Mouse (Mus musculus) midbrain, embryonic 13.5 days (tissue): ENCODE measurements around the gene Hap1. TPM values are rescaled to one million over a fixed set of nuclear protein-coding genes. Genes with fewer than 3 reads are reported as not detected.
A peak's percentile ranks its signal among the peaks of the same experiment; 100 is the strongest.

ENCODE experiments used
- ATAC-seq: fragments of 200-750 bp; cut with Nextera tagmentation; 2 replicates; pipeline ENCODE4 v1.8.0; 2017; ENCODE audit warnings: mild to moderate bottlenecking, moderate TSS enrichment, moderate library complexity
- H3K27ac ChIP-seq: fragments of 300-500 bp; sonication (generic); 2 replicates; pipeline ENCODE4 v1.5.1; 2015; ENCODE audit warnings: inconsistent platforms, mild to moderate bottlenecking, moderate library complexity
- H3K27me3 ChIP-seq: fragments of 300-500 bp; sonication (generic); 2 replicates; pipeline ENCODE4 v1.6.1; 2015; ENCODE audit warnings: mild to moderate bottlenecking, inconsistent platforms
- H3K36me3 ChIP-seq: fragments of 300-500 bp; sonication (generic); 2 replicates; pipeline ENCODE4 v1.6.1; 2015; ENCODE audit warnings: mild to moderate bottlenecking, inconsistent platforms
- H3K4me1 ChIP-seq: fragments of 300-500 bp; sonication (generic); replicated peaks from 2 replicates; pipeline ENCODE4 v1.6.1; 2015; ENCODE audit warnings: inconsistent platforms
- H3K4me2 ChIP-seq: fragments of 300-500 bp; sonication (generic); replicated peaks from 2 replicates; pipeline ENCODE4 v1.6.1; 2015; ENCODE audit warnings: moderate library complexity, mild to moderate bottlenecking, inconsistent platforms
- H3K4me3 ChIP-seq: fragments of 300-500 bp; sonication (generic); replicated peaks from 2 replicates; pipeline ENCODE4 v1.5.1; 2015; ENCODE audit warnings: mild to moderate bottlenecking, inconsistent platforms
- H3K9ac ChIP-seq: fragments of 300-500 bp; sonication (generic); replicated peaks from 2 replicates; pipeline ENCODE4 v1.6.1; 2015; ENCODE audit warnings: mild to moderate bottlenecking, inconsistent platforms
- H3K9me3 ChIP-seq: fragments of 300-500 bp; sonication (generic); 2 replicates; pipeline ENCODE4 v1.6.1; 2016; ENCODE audit warnings: mild to moderate bottlenecking, inconsistent platforms
- WGBS: fragments of 180-500 bp; shearing (Covaris S2); methylation state at CpG from one replicate; pipeline ENCODE4 v1.1.7; 2015; 5-methylcytosine and 5-hydroxymethylcytosine counted together
- polyA plus RNA-seq: library from polyadenylated mRNA; unstranded; fragments of >200 nt; fragmentation: Nextera tagmentation; extraction: Ambion mirVana; gene quantifications from 2 replicates; pipeline ENCODE4 v1.2.1, GENCODE M21; 2015

The Hap1 gene
- polyA plus RNA-seq, 1 experiment from 2014 or later = 137 TPM

DNA sequence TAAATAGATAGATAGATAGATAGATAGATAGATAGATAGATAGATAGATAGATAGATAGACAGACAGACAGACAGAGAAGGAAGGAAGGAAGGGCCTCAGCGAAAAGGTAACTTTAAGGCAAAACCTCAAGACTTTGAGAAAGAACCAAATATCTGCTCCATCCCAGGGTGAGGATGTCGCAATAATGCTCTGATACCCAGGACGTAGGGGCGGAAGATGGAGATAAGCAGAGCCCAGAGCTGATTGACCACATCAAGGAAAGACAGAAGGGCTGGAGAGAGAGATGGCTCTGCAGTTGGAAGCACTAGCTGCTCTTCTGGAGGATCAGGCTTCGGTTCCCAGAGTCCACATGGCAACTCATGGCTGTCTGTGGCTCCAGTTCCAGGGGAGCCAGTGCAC is 54.6 kb downstream of the Hap1 start:
- ATAC-seq = no peak
- Histone ChIP-seq H3K27me3 (peaks cover 3% of the 10 kb centered on the region; the same call in 1 of the 2 replicates), H3K4me3 (no peak overlapping the region), H3K9ac (no peak overlapping the region), H3K27ac (no peak overlapping the region), H3K4me1 (0 out of 2 replicates have a peak, but pooled peaks cover 3% of the 10 kb centered on the region), H3K4me2 (no peak overlapping the region), H3K36me3 (no peaks in the 10 kb centered on the region), H3K9me3 (no peaks in the 10 kb centered on the region)
- WGBS = 84% methylated on average over 5 of the region's 5 CpGs

DNA sequence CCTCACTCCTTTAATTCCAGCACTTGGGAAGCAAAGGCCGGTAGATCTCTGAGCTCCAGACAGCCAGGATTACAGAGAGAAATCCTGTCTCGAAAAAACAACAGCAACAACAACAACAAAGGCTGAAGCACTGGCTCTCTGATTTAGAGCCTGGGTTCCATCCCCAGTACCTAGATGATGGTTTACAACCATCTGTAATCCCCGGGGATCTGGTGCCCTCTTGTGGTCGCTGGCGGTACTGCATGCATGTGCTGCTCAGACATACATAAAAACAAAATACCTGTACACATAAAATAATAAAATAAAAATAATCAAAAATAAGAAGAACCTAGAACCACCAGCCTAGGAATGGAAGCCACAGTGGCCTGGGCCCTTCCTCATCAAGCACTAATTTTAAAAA is 55.6 kb downstream of the Hap1 start:
- Histone ChIP-seq H3K27me3 (peaks cover 3% of the 10 kb centered on the region; the same call in 1 of the 2 replicates), H3K4me1 (0 out of 2 replicates have a peak, but pooled peaks cover 3% of the 10 kb centered on the region), H3K9me3 (no peaks in the 10 kb centered on the region), H3K4me2 (no peak overlapping the region), H3K27ac (no peak overlapping the region), H3K4me3 (no peak overlapping the region), H3K36me3 (no peaks in the 10 kb centered on the region), H3K9ac (no peak overlapping the region)
- ATAC-seq = no peak
- 10% methylated on average over 5 of the region's 5 CpGs for WGBS

GRCm38 (mm10) chr11:100298274-100299036 is 57.5 kb downstream of the Hap1 start:
- WGBS = 23% methylated on average over 18 of the region's 18 CpGs
- ATAC-seq = peak; percentile 44; the same call in 1 of the 2 replicates
- Histone ChIP-seq H3K27ac (no peak overlapping the region), H3K4me3 (peak overlapping the region; percentile 11; the same call in 1 of the 2 replicates), H3K9ac (no peak overlapping the region), H3K27me3 (peaks cover 3% of the 10 kb centered on the region; the same call in 1 of the 2 replicates), H3K4me2 (peak overlapping the region; percentile 29), H3K9me3 (no peaks in the 10 kb centered on the region), H3K36me3 (no peaks in the 10 kb centered on the region), H3K4me1 (0 out of 2 replicates have a peak, but pooled peaks cover 3% of the 10 kb centered on the region)

GRCm38 (mm10) chr11:100297801-100298200 is 58.1 kb downstream of the Hap1 start:
- H3K36me3 ChIP-seq = no peaks in the 10 kb centered on the region
- H3K4me3 ChIP-seq = 0 out of 2 replicates have a peak overlapping the region, but pooled peaks have one; percentile 11
- peak; percentile 1; the same call in 1 of the 2 replicates for ATAC-seq
- no peak overlapping the region for H3K27ac ChIP-seq
- H3K27me3 ChIP-seq = peaks cover 3% of the 10 kb centered on the region; the same call in 1 of the 2 replicates
- peaks cover 9% of the 10 kb centered on the region for H3K4me1 ChIP-seq
- WGBS = 44% methylated on average over 5 of the region's 5 CpGs
- H3K9me3 ChIP-seq = no peaks in the 10 kb centered on the region
- peak overlapping the region; percentile 29 for H3K4me2 ChIP-seq
- H3K9ac ChIP-seq = no peak overlapping the region

Other genes starting within 250 kb of the Hap1 start
- gene Krt13, start 234.6 kb downstream of the Hap1 start, polyA plus RNA-seq = 0.22 TPM in 1 of 2 replicates, not detected in the other
- gene Krt15, start 220.2 kb downstream of the Hap1 start, polyA plus RNA-seq = 0.41 and 0.98 TPM in 2 replicates
- 0.86 and 1.4 TPM in 2 replicates for gene Krt19, start 207.5 kb downstream of the Hap1 start, polyA plus RNA-seq
- gene Krt9, start 162.9 kb downstream of the Hap1 start, polyA plus RNA-seq = not detected in 2 replicates
- gene Krt14, start 148.6 kb downstream of the Hap1 start, polyA plus RNA-seq = 0.15 and 0.22 TPM in 2 replicates
- not detected in 2 replicates for gene Krt16, start 107.2 kb downstream of the Hap1 start, polyA plus RNA-seq
- gene Krt17, start 95.1 kb downstream of the Hap1 start, polyA plus RNA-seq = not detected in 2 replicates
- not detected in 2 replicates for gene Krt42, start 86.3 kb downstream of the Hap1 start, polyA plus RNA-seq
- 1,443 and 1,564 TPM in 2 replicates for gene Eif1, start 36.2 kb downstream of the Hap1 start, polyA plus RNA-seq
- 1.2 and 2.5 TPM in 2 replicates for gene Gast, start 21.7 kb downstream of the Hap1 start, polyA plus RNA-seq
- gene Jup, start 41.6 kb upstream of the Hap1 start, polyA plus RNA-seq = 69.2 and 70.5 TPM in 2 replicates
- 13.7 and 16.8 TPM in 2 replicates for gene P3h4, start 58.7 kb upstream of the Hap1 start, polyA plus RNA-seq
- 16.4 and 19.9 TPM in 2 replicates for gene Fkbp10, start 59.6 kb upstream of the Hap1 start, polyA plus RNA-seq
- 99.3 and 101 TPM in 2 replicates for gene Nt5c3b, start 85.7 kb upstream of the Hap1 start, polyA plus RNA-seq
- gene Klhl10, start 85.8 kb upstream of the Hap1 start, polyA plus RNA-seq = 0.85 and 1.2 TPM in 2 replicates
- gene Klhl11, start 116.6 kb upstream of the Hap1 start, polyA plus RNA-seq = 12.9 and 13.1 TPM in 2 replicates
- gene Acly, start 171.9 kb upstream of the Hap1 start, polyA plus RNA-seq = 272 and 273 TPM in 2 replicates
- gene Ttc25, start 189.5 kb upstream of the Hap1 start, polyA plus RNA-seq = 2.8 and 3.0 TPM in 2 replicates
- gene Cnp, start 218.8 kb upstream of the Hap1 start, polyA plus RNA-seq = 21.5 and 23.6 TPM in 2 replicates